Comparison of ENCODE assay signal across 8 mouse cellular contexts in genomic region chr5:142932084-142932685, GRCm38 (mm10). TPM values are rescaled to one million over a fixed set of nuclear protein-coding genes. Genes with fewer than 3 reads are reported as not detected.
DNase-seq lines count a peak whose midpoint lies in the region; ATAC-seq and TF ChIP-seq lines count a peak whose summit lies in the region.

No protein-coding gene starts in this region.

- H3K4me2 ChIP-seq in embryonic facial prominence, embryonic 11.5 days (ENCODE audit: low read depth, low read length) = no peak overlapping the region
- no peak overlapping the region for H3K4me2 ChIP-seq in limb, embryonic 15.5 days
- peak overlapping the region; percentile 99 for H3K4me2 ChIP-seq in myocyte (ENCODE audit: low read depth)

- H3K27ac ChIP-seq in embryonic facial prominence, embryonic 11.5 days (replicated peaks; ENCODE audit: low read depth, low read length) = no peak overlapping the region
- no peak overlapping the region for H3K27ac ChIP-seq in limb, embryonic 15.5 days

- 28% methylated on average over 9 of the region's 9 CpGs for WGBS in embryonic facial prominence, embryonic 11.5 days
- 22% methylated on average over 9 of the region's 9 CpGs for WGBS in limb, embryonic 15.5 days

- H3K27me3 ChIP-seq in embryonic facial prominence, embryonic 11.5 days (ENCODE audit: control insufficient read depth, insufficient read depth, low read length) = no peaks in the 10 kb centered on the region
- no peaks in the 10 kb centered on the region for H3K27me3 ChIP-seq in limb, embryonic 15.5 days
- no peaks in the 10 kb centered on the region for H3K27me3 ChIP-seq in myocyte (ENCODE audit: control insufficient read depth, insufficient read depth, insufficient read length)

- no peak overlapping the region for H3K9ac ChIP-seq in embryonic facial prominence, embryonic 11.5 days (replicated peaks; ENCODE audit: low read length)
- no peak overlapping the region for H3K9ac ChIP-seq in limb, embryonic 15.5 days

- H3K79me2 ChIP-seq in myocyte (ENCODE audit: control insufficient read depth, insufficient read depth) = peaks cover 16% of the 10 kb centered on the region

- TF ChIP-seq POLR2A in myocyte (IDR thresholded peaks at IDR 0.05; ENCODE audit: insufficient read length, low read depth) = no peak

- H3K4me1 ChIP-seq in embryonic facial prominence, embryonic 11.5 days (ENCODE audit: control insufficient read depth, insufficient read depth, low read length) = peaks cover 3% of the 10 kb centered on the region; the same call in 1 of the 2 replicates
- H3K4me1 ChIP-seq in limb, embryonic 15.5 days = peaks cover 23% of the 10 kb centered on the region

- peak; percentile 87 for DNase-seq in adrenal gland, postnatal 14 days
- DNase-seq in embryonic facial prominence, embryonic 11.5 days (ENCODE audit: low spot score) = peak; percentile 85
- peak; percentile 92 to 93 for DNase-seq in heart, adult 18-20 months
- peak; percentile 87 for DNase-seq in kidney, adult 8-10 months
- DNase-seq in thymus, adult 18-20 months = peak; percentile 44 to 70

- ATAC-seq in CD4-positive, CD25-positive, alpha-beta regulatory T cell, adult 4 months = peak; percentile 28
- no peak; the same call in 1 of the 2 replicates for ATAC-seq in embryonic facial prominence, embryonic 11.5 days (replicated peaks; ENCODE audit: insufficient number of reproducible peaks, low FRiP score, low TSS enrichment, low read depth)
- ATAC-seq in limb, embryonic 15.5 days (ENCODE audit: insufficient number of reproducible peaks, low FRiP score, low TSS enrichment, low read depth) = 0 out of 2 replicates have a peak, but pooled peaks have one; percentile 25

- no peaks in the 10 kb centered on the region for H3K9me3 ChIP-seq in embryonic facial prominence, embryonic 11.5 days (replicated peaks; ENCODE audit: control insufficient read depth, low read length)
- H3K9me3 ChIP-seq in limb, embryonic 15.5 days = no peaks in the 10 kb centered on the region

- no peak overlapping the region for H3ac ChIP-seq in myocyte (ENCODE audit: control insufficient read depth, insufficient read length)

- no peaks in the 10 kb centered on the region for H3K36me3 ChIP-seq in embryonic facial prominence, embryonic 11.5 days (replicated peaks; ENCODE audit: control insufficient read depth, insufficient read depth, low read depth, low read length)
- H3K36me3 ChIP-seq in limb, embryonic 15.5 days = no peaks in the 10 kb centered on the region
- H3K36me3 ChIP-seq in myocyte (ENCODE audit: control insufficient read depth, insufficient read depth) = no peaks in the 10 kb centered on the region

- no peak overlapping the region for H3K4me3 ChIP-seq in embryonic facial prominence, embryonic 11.5 days (ENCODE audit: low read depth, low read length)
- H3K4me3 ChIP-seq in limb, embryonic 15.5 days = no peak overlapping the region
- peak overlapping the region; percentile 15 for H3K4me3 ChIP-seq in myocyte

TF ChIP-seq in myocyte, 11 proteins besides CTCF, POLR2A, EP300 and RAD21:
- TF ChIP-seq SRF (IDR thresholded peaks at IDR 0.05; ENCODE audit: control insufficient read depth, insufficient read length, low read depth) (no peak), MYOG (IDR thresholded peaks at IDR 0.05; ENCODE audit: control insufficient read depth in 1 of 3, insufficient read depth in 1 of 3, insufficient read length in 2 of 3, low read depth in 2 of 3) (no peak), TCF12 (IDR thresholded peaks at IDR 0.05; ENCODE audit: insufficient read depth, poor library complexity, severe bottlenecking) (no peak), TCF3 (IDR thresholded peaks at IDR 0.05; ENCODE audit: insufficient read length, low read depth) (no peak), CEBPB (IDR thresholded peaks at IDR 0.05; ENCODE audit: insufficient read depth, poor library complexity, severe bottlenecking) (no peak), REST (IDR thresholded peaks at IDR 0.05; ENCODE audit: insufficient read depth, insufficient read length) (no peak), POLR2AphosphoS2 (IDR thresholded peaks at IDR 0.05; ENCODE audit: insufficient read length, low read depth) (no peak), MYOD1 (IDR thresholded peaks at IDR 0.05; ENCODE audit: control insufficient read depth in 1 of 3, insufficient read length in 2 of 3, low read depth in 2 of 3) (no peak), MAX (IDR thresholded peaks at IDR 0.05; ENCODE audit: low read depth) (no peak), USF1 (IDR thresholded peaks at IDR 0.05; ENCODE audit: low read depth) (no peak), E2F4 (IDR thresholded peaks at IDR 0.05; ENCODE audit: insufficient read depth) (no peak)

RNA-seq across cellular contexts. Expression of gene Actb, which starts 25.6 kb away (rescaled TPM):
- polyA plus RNA-seq in CD4-positive, CD25-positive, alpha-beta regulatory T cell, adult 4 months (2017; shearing (Covaris generic)) = over 10,000 TPM; 21,144 to 46,167 TPM
- total RNA-seq in adrenal gland, postnatal 14 days (2021) = 2,967 and 3,254 TPM in 2 replicates
- polyA plus RNA-seq in embryonic facial prominence, embryonic 11.5 days (2014; fragmentation: Nextera tagmentation; extraction: Ambion mirVana) = 16,388 and 16,949 TPM in 2 replicates
- 1,000 to 10,000 TPM in 1 of 2 experiments, 100 to 1,000 TPM in 1; 875 to 1,008 TPM for total RNA-seq in heart, adult 18-20 months (2021)
- polyA plus RNA-seq in limb, embryonic 15.5 days (2015; fragmentation: Nextera tagmentation; extraction: Ambion mirVana) = 13,307 and 13,671 TPM in 2 replicates
- polyA plus RNA-seq in myocyte (2012; fragmentation: generic; extraction: Trizol) = 2,198 TPM

RNA-seq across cellular contexts. Expression of gene Fscn1, which starts 28.0 kb away (rescaled TPM):
- under 1 TPM; 0.36 to 0.58 TPM for polyA plus RNA-seq in CD4-positive, CD25-positive, alpha-beta regulatory T cell, adult 4 months (2017; shearing (Covaris generic))
- total RNA-seq in adrenal gland, postnatal 14 days (2021) = 62.0 and 75.3 TPM in 2 replicates
- polyA plus RNA-seq in embryonic facial prominence, embryonic 11.5 days (2014; fragmentation: Nextera tagmentation; extraction: Ambion mirVana) = 520 and 537 TPM in 2 replicates
- total RNA-seq in heart, adult 18-20 months (2021) = 10 to 100 TPM; 18.2 to 21.6 TPM
- polyA plus RNA-seq in limb, embryonic 15.5 days (2015; fragmentation: Nextera tagmentation; extraction: Ambion mirVana) = 308 and 341 TPM in 2 replicates
- 180 TPM for polyA plus RNA-seq in myocyte (2012; fragmentation: generic; extraction: Trizol)

RNA-seq across cellular contexts. Expression of gene Fbxl18, which starts 37.0 kb away (rescaled TPM):
- 1 to 10 TPM; 3.9 to 8.6 TPM for polyA plus RNA-seq in CD4-positive, CD25-positive, alpha-beta regulatory T cell, adult 4 months (2017; shearing (Covaris generic))
- total RNA-seq in adrenal gland, postnatal 14 days (2021) = 11.8 and 12.0 TPM in 2 replicates
- 7.6 and 8.4 TPM in 2 replicates for polyA plus RNA-seq in embryonic facial prominence, embryonic 11.5 days (2014; fragmentation: Nextera tagmentation; extraction: Ambion mirVana)
- 1 to 10 TPM; 4.6 to 4.7 TPM for total RNA-seq in heart, adult 18-20 months (2021)
- polyA plus RNA-seq in limb, embryonic 15.5 days (2015; fragmentation: Nextera tagmentation; extraction: Ambion mirVana) = 12.5 and 12.6 TPM in 2 replicates
- polyA plus RNA-seq in myocyte (2012; fragmentation: generic; extraction: Trizol) = 7.6 TPM

Comparison
In these comparisons a context has a peak if more than half of its experiments do, and no peak if none do; other contexts are left out.
1. RNA of gene Fscn1, which starts 28.0 kb away (polyA plus RNA-seq): 520 to 537 TPM in embryonic facial prominence, embryonic 11.5 days, 308 to 341 TPM in limb, embryonic 15.5 days and 180 TPM in myocyte (single experiment); 0.36 to 0.58 TPM in CD4-positive, CD25-positive, alpha-beta regulatory T cell, adult 4 months; every median in the first group is over 100 times any median in the second.
2. Peak in every context shown above with its lines, with median percentiles within 50 percentile points of each other: DNase-seq.